Mouse (Mus musculus) pancreas, adult 10 weeks (tissue): Measurements from ENCODE around the gene Lrcol1. TPM values are rescaled to one million over a fixed set of nuclear protein-coding genes. Genes with fewer than 3 reads are reported as not detected.

ENCODE experiments used
- polyA plus RNA-seq: library from polyadenylated mRNA; stranded (reverse); fragments of 350-450 nt; fragmentation: Illumina TruSeq; extraction: RNeasy Lipid Tissue Mini Kit (QIAGEN cat#74804); gene quantifications from one replicate; pipeline ENCODE4 v1.2.3, GENCODE M21; 2015; ENCODE audit warnings: low read depth, low replicate concordance; ENCODE audit not compliant: insufficient read depth

Lrcol1 gene
- polyA plus RNA-seq = not detected

GRCm38 (mm10) chr5:110344524-110344923 lies at the start of gene Lrcol1:
Lrcol1 (plus strand) TSS chr5:110344730.

DNA sequence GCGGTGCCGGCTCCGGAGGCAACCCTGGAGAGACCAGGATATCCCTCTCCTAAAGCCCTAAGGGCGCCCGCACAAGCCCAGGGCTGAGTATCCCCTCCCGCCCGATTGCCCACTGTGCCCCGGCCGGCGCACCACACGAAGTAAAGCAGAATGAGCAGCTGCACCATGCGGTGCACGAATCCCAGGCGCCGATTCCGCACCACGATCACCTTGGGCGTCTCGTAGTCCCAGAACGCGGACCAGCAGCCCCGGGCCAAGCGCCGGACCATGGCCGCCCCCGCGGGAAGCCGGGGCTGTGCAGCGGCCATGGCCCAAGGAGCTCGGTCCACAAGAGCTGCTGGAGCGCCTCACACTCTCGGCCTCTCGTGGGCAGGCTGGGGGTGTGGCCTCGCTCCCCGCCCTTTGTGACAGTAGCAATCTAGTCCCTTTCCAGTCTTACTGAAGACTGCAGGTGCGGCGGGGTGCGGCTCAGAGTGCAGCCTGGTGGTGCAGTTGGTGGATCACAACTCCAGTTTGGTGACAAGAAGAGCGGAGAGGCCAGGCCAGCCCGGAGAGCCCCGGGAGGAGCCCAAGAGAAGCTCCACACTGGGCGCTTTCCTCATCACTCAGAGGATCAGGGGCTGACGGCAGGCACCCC lies 1.8 kb upstream of the Lrcol1 start, which contains the start of gene P2rx2:
Gene P2rx2, minus strand, starts transcription at position 565 of the 637 bp plus-strand sequence.

Other genes starting within 250 kb of the Lrcol1 start
- gene Plcxd1, start 244.8 kb upstream of the Lrcol1 start, polyA plus RNA-seq = not detected
- gene Gtpbp6, start 236.5 kb upstream of the Lrcol1 start, polyA plus RNA-seq = 8.6 TPM
- 0.66 TPM for gene Zfp605, start 234.6 kb upstream of the Lrcol1 start, polyA plus RNA-seq
- gene Chfr, start 208.9 kb upstream of the Lrcol1 start, polyA plus RNA-seq = 8.3 TPM
- 6.2 TPM for gene Golga3, start 168.0 kb upstream of the Lrcol1 start, polyA plus RNA-seq
- 3.5 TPM for gene Ankle2, start 113.7 kb upstream of the Lrcol1 start, polyA plus RNA-seq
- gene Pgam5, start 74.8 kb upstream of the Lrcol1 start, polyA plus RNA-seq = 6.3 TPM
- 1.5 TPM for gene Pxmp2, start 58.5 kb upstream of the Lrcol1 start, polyA plus RNA-seq
- 0.18 TPM for gene Pole, start 58.4 kb upstream of the Lrcol1 start, polyA plus RNA-seq
- gene P2rx2, start 1.5 kb upstream of the Lrcol1 start, polyA plus RNA-seq = not detected
- gene Fbrsl1, start 103.8 kb downstream of the Lrcol1 start, polyA plus RNA-seq = 9.7 TPM
- gene Galnt9, start 199.6 kb downstream of the Lrcol1 start, polyA plus RNA-seq = 0.54 TPM